28 mouse cellular contexts compared by ENCODE assay signal in the genomic region with DNA sequence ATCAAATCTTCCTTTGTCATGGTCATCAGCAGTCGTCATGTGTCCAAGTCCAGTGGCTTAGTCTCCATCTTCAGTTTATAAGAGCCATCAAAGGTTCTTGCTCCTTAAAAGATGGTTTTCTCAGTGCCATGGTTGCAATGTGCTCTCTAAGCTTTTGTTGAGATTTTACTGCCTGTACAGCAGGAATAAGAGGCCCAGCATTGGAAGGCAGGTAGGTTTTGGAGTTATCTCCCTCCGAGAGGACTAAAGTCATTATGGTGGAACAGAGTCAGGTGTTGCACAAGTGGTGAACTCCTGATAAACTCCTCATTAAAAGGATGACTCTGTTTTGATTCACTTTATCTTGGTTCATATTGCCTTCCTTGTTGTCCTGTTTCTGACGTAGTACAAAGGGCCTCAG. TPM values are rescaled to one million over a fixed set of nuclear protein-coding genes. Genes with fewer than 3 reads are reported as not detected.
"Had no signal": no experiment of that assay in that cellular context is flagged by ENCODE, and none has a peak within 500 bp of the region (broad histone marks: within the 10 kb centered on the region; RNA-seq: fewer than 3 reads in every experiment).

No protein-coding gene starts in this region.

- H3K9me3 ChIP-seq: heart, embryonic 10.5 days; heart, embryonic 12.5 days; hindbrain, embryonic 10.5 days; hindbrain, embryonic 12.5 days; limb, embryonic 13.5 days; limb, embryonic 15.5 days had no signal

- H3K27me3 ChIP-seq: heart, embryonic 12.5 days; hindbrain, embryonic 12.5 days; limb, embryonic 13.5 days; limb, embryonic 15.5 days had no signal

- H3K36me3 ChIP-seq: heart, embryonic 10.5 days; heart, embryonic 12.5 days; hindbrain, embryonic 10.5 days; hindbrain, embryonic 12.5 days; limb, embryonic 13.5 days; limb, embryonic 15.5 days had no signal

- H3K27ac ChIP-seq: gastrocnemius, adult 2 months; heart, embryonic 10.5 days; hindbrain, embryonic 10.5 days; hindbrain, embryonic 12.5 days; hindbrain, embryonic 14.5 days; layer of hippocampus, adult 2 months; limb, embryonic 13.5 days; limb, embryonic 15.5 days; liver, embryonic 14.5 days had no signal

- H3K4me2 ChIP-seq: heart, embryonic 12.5 days; hindbrain, embryonic 12.5 days; hindbrain, embryonic 14.5 days; limb, embryonic 13.5 days; limb, embryonic 15.5 days; liver, embryonic 11.5 days had no signal

- H3K4me3 ChIP-seq: gastrocnemius, adult 2 months; heart, embryonic 10.5 days; heart, embryonic 12.5 days; hindbrain, embryonic 10.5 days; hindbrain, embryonic 12.5 days; layer of hippocampus, adult 2 months; limb, embryonic 13.5 days; limb, embryonic 15.5 days had no signal

- DNase-seq: gastrocnemius, adult 2 months; gastrocnemius, postnatal 10 days; gastrocnemius, postnatal 25 days; heart, adult 18-20 months; heart, postnatal 10 days; heart, postnatal 4 days; kidney, postnatal 10 days; kidney, postnatal 4 days; layer of hippocampus, postnatal 36 days; left cerebral cortex, postnatal 4 days had no signal

- ATAC-seq: hindbrain, embryonic 16.5 days had no signal

- H3K4me1 ChIP-seq: limb, embryonic 15.5 days had no signal

- H3K9ac ChIP-seq: heart, embryonic 12.5 days; hindbrain, embryonic 12.5 days; hindbrain, embryonic 14.5 days; limb, embryonic 13.5 days; limb, embryonic 15.5 days; liver, embryonic 14.5 days had no signal

RNA-seq across cellular contexts. Expression of gene Calml3, which starts 16.5 kb away (rescaled TPM):
- polyA plus RNA-seq: frontal cortex, adult 2 months; heart, embryonic 10.5 days; heart, embryonic 12.5 days; heart, embryonic 14.5 days; hindbrain, embryonic 12.5 days; hindbrain, embryonic 14.5 days; hindbrain, embryonic 16.5 days; intestine, embryonic 14.5 days; liver, embryonic 14.5 days had no signal

RNA-seq across cellular contexts. Expression of gene Calm4, which starts 49.9 kb away (rescaled TPM):
- polyA plus RNA-seq: frontal cortex, adult 2 months; heart, embryonic 10.5 days; heart, embryonic 12.5 days; heart, embryonic 14.5 days; heart, embryonic 16.5 days; hindbrain, embryonic 10.5 days; hindbrain, embryonic 12.5 days; hindbrain, embryonic 14.5 days; intestine, embryonic 14.5 days; kidney, embryonic 14.5 days; kidney, embryonic 16.5 days; limb, embryonic 11.5 days; limb, embryonic 13.5 days; liver, embryonic 11.5 days; liver, embryonic 14.5 days had no signal
